Mouse (Mus musculus) cortical plate, adult 2 months (tissue): ENCODE data around the gene CK137956.

ENCODE experiments used
- CTCF ChIP-seq: fragments of 200-500 bp; IDR thresholded peaks from 2 replicates; pipeline ENCODE4 v1.5.1; 2011; ENCODE audit warnings: mild to moderate bottlenecking, control low read depth, low read length; ENCODE audit not compliant: insufficient read depth; ENCODE audit errors: extremely low read depth
- POLR2A ChIP-seq: fragments of 200-500 bp; IDR thresholded peaks from 2 replicates; pipeline ENCODE4 v1.6.1; 2011; ENCODE audit warnings: mild to moderate bottlenecking, low read length, control low read depth; ENCODE audit not compliant: insufficient read depth; ENCODE audit errors: extremely low read depth

GRCm38 (mm10) chr4:127900893-127901456 lies 69.8 kb downstream of the CK137956 start:
- TF ChIP-seq CTCF: no peak
- TF ChIP-seq POLR2A: no peak
